Mouse (Mus musculus): ENCODE results near the gene Slmap.

GRCm38 (mm10) chr14:26413581-26413980, 121.2 kb downstream of the Slmap start:
- TF ChIP-seq CTCF (IDR thresholded peaks at IDR 0.05; ENCODE audit: borderline replicate concordance, insufficient read depth, low read length), result no peak
- no peak for TF ChIP-seq POLR2A (IDR thresholded peaks at IDR 0.05; ENCODE audit: low read depth, low read length)

Data from embryonic fibroblast, embryonic 13.5 days (primary cell).